ENCODE assay signal across 30 mouse cellular contexts in the genomic region with DNA sequence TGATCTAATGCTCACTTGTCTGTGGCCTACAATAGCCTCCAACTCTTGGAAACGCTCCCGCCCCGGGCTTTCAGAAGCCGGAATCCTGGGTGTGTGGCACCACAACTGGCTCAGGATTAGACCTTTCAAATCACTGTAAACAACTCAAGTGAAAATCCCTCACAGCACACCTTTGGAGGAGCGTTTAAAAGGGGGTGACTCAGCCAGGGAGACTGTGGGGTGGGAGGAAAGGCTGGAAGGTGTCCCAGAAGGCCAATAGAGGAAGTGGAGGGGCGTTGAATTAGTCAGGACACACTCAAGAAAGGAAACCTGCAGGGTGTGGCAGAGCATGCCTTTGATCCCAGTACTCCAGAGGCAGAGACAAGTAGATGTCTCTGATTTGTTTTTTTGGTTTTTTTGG. TPM values are rescaled to one million over a fixed set of nuclear protein-coding genes. Genes with fewer than 3 reads are reported as not detected.
DNase-seq lines count a peak whose midpoint lies in the region; ATAC-seq and TF ChIP-seq lines count a peak whose summit lies in the region.
"Had no signal": no experiment of that assay in that cellular context is flagged by ENCODE, and none has a peak within 500 bp of the region (broad histone marks: within the 10 kb centered on the region; RNA-seq: fewer than 3 reads in every experiment).

No protein-coding gene starts in this region.

- H3K4me2 ChIP-seq in forebrain, embryonic 11.5 days (ENCODE audit: low read depth, low read length, severe bottlenecking), result no peak overlapping the region
- H3K4me2 ChIP-seq in forebrain, embryonic 13.5 days, result no peak overlapping the region
- no peak overlapping the region for H3K4me2 ChIP-seq in stomach, postnatal 0 days (replicated peaks; ENCODE audit: low read depth)
- no peak overlapping the region for H3K4me2 ChIP-seq in midbrain, embryonic 13.5 days (replicated peaks)
- H3K4me2 ChIP-seq: embryonic facial prominence, embryonic 12.5 days; heart, embryonic 15.5 days; hindbrain, embryonic 12.5 days; limb, embryonic 12.5 days; neural tube, embryonic 12.5 days had no signal

- H3K4me3 ChIP-seq in forebrain, embryonic 11.5 days (ENCODE audit: low read depth, low read length), result no peak overlapping the region
- H3K4me3 ChIP-seq in forebrain, embryonic 13.5 days, result no peak overlapping the region
- H3K4me3 ChIP-seq in lung, adult 2 months (replicated peaks; ENCODE audit: extremely low read depth, low read depth, low read length), result no peak overlapping the region
- H3K4me3 ChIP-seq in stomach, postnatal 0 days (ENCODE audit: low read depth, low read length), result no peak overlapping the region
- H3K4me3 ChIP-seq in midbrain, embryonic 13.5 days (replicated peaks), result no peak overlapping the region
- H3K4me3 ChIP-seq: embryonic facial prominence, embryonic 12.5 days; gastrocnemius, adult 2 months; heart, embryonic 15.5 days; hindbrain, embryonic 12.5 days; limb, embryonic 12.5 days; midbrain, embryonic 10.5 days; myocyte; neural tube, embryonic 12.5 days had no signal

- H3K4me1 ChIP-seq in forebrain, embryonic 11.5 days (replicated peaks; ENCODE audit: control insufficient read depth, insufficient read depth, low read length), result no peaks in the 10 kb centered on the region
- no peaks in the 10 kb centered on the region for H3K4me1 ChIP-seq in forebrain, embryonic 13.5 days
- H3K4me1 ChIP-seq in lung, adult 2 months (ENCODE audit: control insufficient read depth, insufficient read depth, low read length), result no peaks in the 10 kb centered on the region
- H3K4me1 ChIP-seq in stomach, postnatal 0 days (replicated peaks; ENCODE audit: control insufficient read depth, insufficient read depth), result no peaks in the 10 kb centered on the region
- no peaks in the 10 kb centered on the region for H3K4me1 ChIP-seq in midbrain, embryonic 13.5 days (replicated peaks)
- H3K4me1 ChIP-seq: embryonic facial prominence, embryonic 12.5 days; hindbrain, embryonic 12.5 days; limb, embryonic 12.5 days; midbrain, embryonic 10.5 days; neural tube, embryonic 12.5 days had no signal

- no peak overlapping the region for H3K9ac ChIP-seq in forebrain, embryonic 11.5 days (ENCODE audit: low read length)
- H3K9ac ChIP-seq in forebrain, embryonic 13.5 days, result no peak overlapping the region
- H3K9ac ChIP-seq in stomach, postnatal 0 days (ENCODE audit: low read length), result no peak overlapping the region
- H3K9ac ChIP-seq in midbrain, embryonic 13.5 days (replicated peaks), result no peak overlapping the region
- H3K9ac ChIP-seq: embryonic facial prominence, embryonic 12.5 days; heart, embryonic 15.5 days; hindbrain, embryonic 12.5 days; limb, embryonic 12.5 days; liver, postnatal 0 days; neural tube, embryonic 12.5 days had no signal

- TF ChIP-seq EP300 in stomach, postnatal 0 days (optimal IDR thresholded peaks at IDR 0.05), result no peak

- 0 out of 2 replicates have a peak, but pooled peaks cover 3% of the 10 kb centered on the region for H3K9me3 ChIP-seq in forebrain, embryonic 11.5 days (ENCODE audit: control insufficient read depth, low read length)
- no peaks in the 10 kb centered on the region; the same call in 1 of the 2 replicates for H3K9me3 ChIP-seq in forebrain, embryonic 13.5 days (replicated peaks)
- H3K9me3 ChIP-seq in stomach, postnatal 0 days (ENCODE audit: control insufficient read depth, low read length), result no peaks in the 10 kb centered on the region
- H3K9me3 ChIP-seq in midbrain, embryonic 13.5 days, result no peaks in the 10 kb centered on the region
- H3K9me3 ChIP-seq: embryonic facial prominence, embryonic 12.5 days; heart, embryonic 15.5 days; hindbrain, embryonic 12.5 days; limb, embryonic 12.5 days had no signal

- H3K27me3 ChIP-seq in forebrain, embryonic 11.5 days (ENCODE audit: control insufficient read depth, insufficient read depth, low read length), result no peaks in the 10 kb centered on the region
- H3K27me3 ChIP-seq in forebrain, embryonic 13.5 days, result no peaks in the 10 kb centered on the region
- H3K27me3 ChIP-seq in stomach, postnatal 0 days (ENCODE audit: control insufficient read depth, insufficient read depth, low read length), result no peaks in the 10 kb centered on the region
- H3K27me3 ChIP-seq in midbrain, embryonic 13.5 days, result no peaks in the 10 kb centered on the region
- H3K27me3 ChIP-seq: embryonic facial prominence, embryonic 12.5 days; heart, embryonic 15.5 days; hindbrain, embryonic 12.5 days; limb, embryonic 12.5 days; neural tube, embryonic 12.5 days; Patski had no signal

- TF ChIP-seq CTCF in lung, adult 2 months (IDR thresholded peaks at IDR 0.05; ENCODE audit: insufficient read depth, low read length), result no peak
- TF ChIP-seq CTCF in stomach, postnatal 0 days (IDR thresholded peaks at IDR 0.05; ENCODE audit: low read depth), result no peak

- DNase-seq in forebrain, embryonic 11.5 days (ENCODE audit: low spot score), result peak; percentile 17
- DNase-seq in lung, adult 18-20 months, result peak; percentile 76 to 84
- DNase-seq in lung, adult 2 months, result no peak
- peak; percentile 40 for DNase-seq in lung, postnatal 14 days
- no peak for DNase-seq in stomach, postnatal 0 days (ENCODE audit: low spot score)
- no peak for DNase-seq in kidney, postnatal 36 days
- DNase-seq: adrenal gland, postnatal 10 days; cerebellum, adult 11-12 months; cerebellum, adult 9-11 months; embryo, embryonic 11 days; gastrocnemius, adult 2 months; gastrocnemius, postnatal 36 days; kidney, adult 9 months; kidney, postnatal 10 days; liver, postnatal 0 days; thymus, adult 2 months; thymus, postnatal 4 days had no signal

- no peak overlapping the region for H3K27ac ChIP-seq in forebrain, embryonic 11.5 days (ENCODE audit: low read depth, low read length)
- no peak overlapping the region for H3K27ac ChIP-seq in forebrain, embryonic 13.5 days
- peak overlapping the region; percentile 19 for H3K27ac ChIP-seq in stomach, postnatal 0 days (replicated peaks)
- H3K27ac ChIP-seq in midbrain, embryonic 13.5 days, result no peak overlapping the region
- H3K27ac ChIP-seq: embryonic facial prominence, embryonic 12.5 days; gastrocnemius, adult 2 months; heart, embryonic 15.5 days; hindbrain, embryonic 12.5 days; limb, embryonic 12.5 days; midbrain, embryonic 10.5 days; neural tube, embryonic 12.5 days had no signal

- H3K36me3 ChIP-seq in forebrain, embryonic 11.5 days (ENCODE audit: control insufficient read depth, insufficient read depth, low read length), result no peaks in the 10 kb centered on the region
- H3K36me3 ChIP-seq in forebrain, embryonic 13.5 days (ENCODE audit: poor library complexity, severe bottlenecking), result no peaks in the 10 kb centered on the region
- no peaks in the 10 kb centered on the region for H3K36me3 ChIP-seq in stomach, postnatal 0 days (ENCODE audit: control insufficient read depth, insufficient read depth, low read length)
- no peaks in the 10 kb centered on the region for H3K36me3 ChIP-seq in midbrain, embryonic 13.5 days
- H3K36me3 ChIP-seq: embryonic facial prominence, embryonic 12.5 days; G1E; heart, embryonic 15.5 days; hindbrain, embryonic 12.5 days; limb, embryonic 12.5 days; midbrain, embryonic 10.5 days; neural tube, embryonic 12.5 days had no signal

- ATAC-seq in forebrain, embryonic 11.5 days (replicated peaks; ENCODE audit: low FRiP score), result no peak
- no peak for ATAC-seq in forebrain, embryonic 13.5 days
- ATAC-seq in stomach, postnatal 0 days (ENCODE audit: low FRiP score, low TSS enrichment), result peak; percentile 61; the same call in 1 of the 2 replicates
- ATAC-seq in midbrain, embryonic 13.5 days, result no peak
- ATAC-seq: forebrain, embryonic 16.5 days; intestine, postnatal 0 days; liver, postnatal 0 days; Patski had no signal

- 83% methylated on average over 6 of the region's 6 CpGs for WGBS in forebrain, embryonic 11.5 days
- 81% methylated on average over 6 of the region's 6 CpGs for WGBS in forebrain, embryonic 13.5 days
- 46% methylated on average over 6 of the region's 6 CpGs for WGBS in lung, adult 2 months
- 50% methylated on average over 6 of the region's 6 CpGs for WGBS in stomach, postnatal 0 days
- WGBS in midbrain, embryonic 13.5 days, result 83% methylated on average over 6 of the region's 6 CpGs

- no peak for TF ChIP-seq POLR2A in lung, adult 2 months (IDR thresholded peaks at IDR 0.05; ENCODE audit: borderline replicate concordance, extremely low read depth, low read depth, low read length)

RNA-seq across cellular contexts. Expression of a gene that starts 11.1 kb away (rescaled TPM):
- polyA plus RNA-seq in forebrain, embryonic 11.5 days (2014; fragmentation: Nextera tagmentation; extraction: Ambion mirVana), result 392 and 452 TPM in 2 replicates
- 341 and 352 TPM in 2 replicates for polyA plus RNA-seq in forebrain, embryonic 13.5 days (2015; fragmentation: Nextera tagmentation; extraction: Ambion mirVana)
- polyA plus RNA-seq in lung, adult 2 months (2012; rRNA removed), result 72.6 and 84.9 TPM in 2 replicates
- polyA plus RNA-seq in stomach, postnatal 0 days (2015; fragmentation: Nextera tagmentation; extraction: Ambion mirVana), result 83.7 and 88.1 TPM in 2 replicates
- 267 and 285 TPM in 2 replicates for polyA plus RNA-seq in midbrain, embryonic 13.5 days (2015; fragmentation: Nextera tagmentation; extraction: Ambion mirVana)

RNA-seq across cellular contexts. Expression of a gene that starts 29.2 kb away (rescaled TPM):
- 220 and 234 TPM in 2 replicates for polyA plus RNA-seq in forebrain, embryonic 11.5 days (2014; fragmentation: Nextera tagmentation; extraction: Ambion mirVana)
- 180 and 185 TPM in 2 replicates for polyA plus RNA-seq in forebrain, embryonic 13.5 days (2015; fragmentation: Nextera tagmentation; extraction: Ambion mirVana)
- 13.6 and 21.0 TPM in 2 replicates for polyA plus RNA-seq in lung, adult 2 months (2012; rRNA removed)
- polyA plus RNA-seq in stomach, postnatal 0 days (2015; fragmentation: Nextera tagmentation; extraction: Ambion mirVana), result 101 TPM in 2 replicates
- polyA plus RNA-seq in midbrain, embryonic 13.5 days (2015; fragmentation: Nextera tagmentation; extraction: Ambion mirVana), result 144 TPM in 2 replicates

RNA-seq across cellular contexts. Expression of a gene that starts 50.8 kb away (rescaled TPM):
- 0.13 and 0.17 TPM in 2 replicates for polyA plus RNA-seq in forebrain, embryonic 11.5 days (2014; fragmentation: Nextera tagmentation; extraction: Ambion mirVana)
- polyA plus RNA-seq in forebrain, embryonic 13.5 days (2015; fragmentation: Nextera tagmentation; extraction: Ambion mirVana), result 0.13 and 0.21 TPM in 2 replicates
- 7.3 and 9.1 TPM in 2 replicates for polyA plus RNA-seq in lung, adult 2 months (2012; rRNA removed)
- 0.10 and 0.11 TPM in 2 replicates for polyA plus RNA-seq in stomach, postnatal 0 days (2015; fragmentation: Nextera tagmentation; extraction: Ambion mirVana)
- polyA plus RNA-seq in midbrain, embryonic 13.5 days (2015; fragmentation: Nextera tagmentation; extraction: Ambion mirVana), result 0.12 and 0.16 TPM in 2 replicates
- polyA plus RNA-seq: forebrain, embryonic 16.5 days; myocyte had no signal

Comparison
In these comparisons a context has a peak if more than half of its experiments do, and no peak if none do; other contexts are left out.
1. DNase-seq: peak in forebrain, embryonic 11.5 days (single experiment), lung, adult 18-20 months (2 of 2) and lung, postnatal 14 days (single experiment); none in lung, adult 2 months (single experiment), stomach, postnatal 0 days (single experiment) and kidney, postnatal 36 days (0 of 2).